Mouse (Mus musculus): ENCODE data around the gene Otulinl.

DNA sequence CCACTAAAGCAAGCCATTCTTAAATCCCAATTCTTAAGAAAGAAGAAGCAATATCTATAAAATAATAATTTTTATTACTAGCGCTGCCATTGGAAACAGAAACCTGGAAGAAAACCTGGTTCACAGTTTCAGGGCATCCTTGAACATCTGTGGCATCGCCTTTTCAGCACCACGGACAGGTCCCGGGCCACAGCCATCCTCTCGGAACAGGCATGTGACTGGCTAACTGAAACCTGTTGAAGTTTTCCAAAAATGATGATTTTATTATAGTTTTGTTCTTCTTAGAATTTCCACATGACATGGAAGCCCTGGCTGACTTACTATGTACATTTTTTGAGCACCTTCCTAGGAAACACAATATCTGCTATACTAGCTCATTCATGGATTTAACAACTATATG is 26.4 kb downstream of the Otulinl start:
- no peak for TF ChIP-seq FOSL1 (IDR thresholded peaks at IDR 0.05; ENCODE audit: insufficient read depth, low read length, poor library complexity, severe bottlenecking)
- TF ChIP-seq CTCF (IDR thresholded peaks at IDR 0.05; ENCODE audit: control insufficient read depth, insufficient read depth, insufficient read length): no peak

Measured in C2C12 (cell line).